Mouse (Mus musculus): Measurements from ENCODE around the gene Slc22a2. TPM values are rescaled to one million over a fixed set of nuclear protein-coding genes. Genes with fewer than 3 reads are reported as not detected.

Gene Slc22a2
- polyA plus RNA-seq, 2 experiments: not detected

GRCm38 (mm10) chr17:12645461-12645860 lies 61.5 kb downstream of the Slc22a2 start:
- Histone ChIP-seq H3K4me1 (ENCODE audit: control insufficient read depth, insufficient read depth, low read length) (no peaks in the 10 kb centered on the region), H3K27ac (replicated peaks; ENCODE audit: low read depth, low read length) (no peak overlapping the region), H3K27me3 (ENCODE audit: control insufficient read depth, insufficient read depth, low read length) (no peaks in the 10 kb centered on the region), H3K36me3 (ENCODE audit: control insufficient read depth, insufficient read depth, low read length) (no peaks in the 10 kb centered on the region), H3K4me2 (replicated peaks; ENCODE audit: low read depth, low read length, severe bottlenecking) (no peak overlapping the region), H3K9me3 (ENCODE audit: control insufficient read depth, low read length) (no peaks in the 10 kb centered on the region), H3K4me3 (replicated peaks; ENCODE audit: low read length) (no peak overlapping the region), H3K9ac (ENCODE audit: low read depth, low read length, severe bottlenecking) (no peak overlapping the region)
- ATAC-seq (ENCODE audit: low FRiP score, low read depth): no peak
- 91% methylated on average over 5 of the region's 5 CpGs for WGBS
- TF ChIP-seq POLR2A (IDR thresholded peaks at IDR 0.05; ENCODE audit: borderline replicate concordance, extremely low read depth, insufficient read depth, insufficient read length): no peak
- DNase-seq (ENCODE audit: low spot score): no peak

- no peaks in the 10 kb centered on the region for H3K27me3 ChIP-seq (ENCODE audit: control insufficient read depth, insufficient read depth, low read length)
- no peaks in the 10 kb centered on the region for H3K9me3 ChIP-seq (ENCODE audit: control insufficient read depth, low read length)
- WGBS: 92% methylated on average over 11 of the region's 11 CpGs
- no peak for ATAC-seq (ENCODE audit: low FRiP score, low read depth)
- no peaks in the 10 kb centered on the region for H3K4me1 ChIP-seq (ENCODE audit: control insufficient read depth, insufficient read depth, low read length)
- no peaks in the 10 kb centered on the region for H3K36me3 ChIP-seq (ENCODE audit: control insufficient read depth, insufficient read depth, low read length)
- H3K4me2 ChIP-seq (replicated peaks; ENCODE audit: low read depth, low read length, severe bottlenecking): no peak overlapping the region
- H3K9ac ChIP-seq (ENCODE audit: low read depth, low read length, severe bottlenecking): no peak overlapping the region
- DNase-seq (ENCODE audit: low spot score): no peak
- H3K27ac ChIP-seq (replicated peaks; ENCODE audit: low read depth, low read length): no peak overlapping the region
- H3K4me3 ChIP-seq (replicated peaks; ENCODE audit: low read length): no peak overlapping the region
- no peak for TF ChIP-seq POLR2A (IDR thresholded peaks at IDR 0.05; ENCODE audit: borderline replicate concordance, extremely low read depth, insufficient read depth, insufficient read length)
These were observed 68.7 kb downstream of the Slc22a2 start for GRCm38 (mm10) chr17:12652604-12653003.

- no peak for TF ChIP-seq POLR2A (IDR thresholded peaks at IDR 0.05; ENCODE audit: borderline replicate concordance, extremely low read depth, insufficient read depth, insufficient read length)
- no peak overlapping the region for H3K9ac ChIP-seq (ENCODE audit: low read depth, low read length, severe bottlenecking)
- H3K4me2 ChIP-seq (replicated peaks; ENCODE audit: low read depth, low read length, severe bottlenecking): no peak overlapping the region
- no peak for ATAC-seq (ENCODE audit: low FRiP score, low read depth)
- no peak for DNase-seq (ENCODE audit: low spot score)
- H3K4me1 ChIP-seq (ENCODE audit: control insufficient read depth, insufficient read depth, low read length): no peaks in the 10 kb centered on the region
- H3K27ac ChIP-seq (replicated peaks; ENCODE audit: low read depth, low read length): no peak overlapping the region
- no peaks in the 10 kb centered on the region for H3K27me3 ChIP-seq (ENCODE audit: control insufficient read depth, insufficient read depth, low read length)
- 83% methylated on average over 3 of the region's 3 CpGs for WGBS
- H3K36me3 ChIP-seq (ENCODE audit: control insufficient read depth, insufficient read depth, low read length): no peaks in the 10 kb centered on the region
- H3K9me3 ChIP-seq (ENCODE audit: control insufficient read depth, low read length): no peaks in the 10 kb centered on the region
- no peak overlapping the region for H3K4me3 ChIP-seq (replicated peaks; ENCODE audit: low read length)
These were observed 70.1 kb downstream of the Slc22a2 start for GRCm38 (mm10) chr17:12654061-12654460.

- WGBS: 76% methylated on average over 7 of the region's 7 CpGs
- Histone ChIP-seq H3K4me2 (replicated peaks; ENCODE audit: low read depth, low read length, severe bottlenecking) (no peak overlapping the region), H3K4me3 (replicated peaks; ENCODE audit: low read length) (no peak overlapping the region), H3K4me1 (ENCODE audit: control insufficient read depth, insufficient read depth, low read length) (no peaks in the 10 kb centered on the region), H3K27ac (replicated peaks; ENCODE audit: low read depth, low read length) (no peak overlapping the region), H3K36me3 (ENCODE audit: control insufficient read depth, insufficient read depth, low read length) (no peaks in the 10 kb centered on the region), H3K9ac (ENCODE audit: low read depth, low read length, severe bottlenecking) (no peak overlapping the region), H3K27me3 (ENCODE audit: control insufficient read depth, insufficient read depth, low read length) (no peaks in the 10 kb centered on the region), H3K9me3 (ENCODE audit: control insufficient read depth, low read length) (no peaks in the 10 kb centered on the region)
- no peak for TF ChIP-seq POLR2A (IDR thresholded peaks at IDR 0.05; ENCODE audit: borderline replicate concordance, extremely low read depth, insufficient read depth, insufficient read length)
- no peak for ATAC-seq (ENCODE audit: low FRiP score, low read depth)
- DNase-seq (ENCODE audit: low spot score): no peak
These were observed 71.9 kb downstream of the Slc22a2 start for GRCm38 (mm10) chr17:12655826-12656225.

GRCm38 (mm10) chr17:12658784-12659183 lies 74.9 kb downstream of the Slc22a2 start:
- Histone ChIP-seq H3K36me3 (ENCODE audit: control insufficient read depth, insufficient read depth, low read length) (no peaks in the 10 kb centered on the region), H3K9me3 (ENCODE audit: control insufficient read depth, low read length) (no peaks in the 10 kb centered on the region), H3K4me1 (ENCODE audit: control insufficient read depth, insufficient read depth, low read length) (no peaks in the 10 kb centered on the region), H3K27ac (replicated peaks; ENCODE audit: low read depth, low read length) (no peak overlapping the region), H3K9ac (ENCODE audit: low read depth, low read length, severe bottlenecking) (no peak overlapping the region), H3K4me2 (replicated peaks; ENCODE audit: low read depth, low read length, severe bottlenecking) (no peak overlapping the region), H3K27me3 (ENCODE audit: control insufficient read depth, insufficient read depth, low read length) (no peaks in the 10 kb centered on the region), H3K4me3 (replicated peaks; ENCODE audit: low read length) (no peak overlapping the region)
- ATAC-seq (ENCODE audit: low FRiP score, low read depth): no peak
- TF ChIP-seq POLR2A (IDR thresholded peaks at IDR 0.05; ENCODE audit: borderline replicate concordance, extremely low read depth, insufficient read depth, insufficient read length): no peak
- 82% methylated on average over 7 of the region's 7 CpGs for WGBS
- no peak for DNase-seq (ENCODE audit: low spot score)

- H3K36me3 ChIP-seq (ENCODE audit: control insufficient read depth, insufficient read depth, low read length): no peaks in the 10 kb centered on the region
- no peak for ATAC-seq (ENCODE audit: low FRiP score, low read depth)
- no peak overlapping the region for H3K9ac ChIP-seq (ENCODE audit: low read depth, low read length, severe bottlenecking)
- 92% methylated on average over 10 of the region's 10 CpGs for WGBS
- no peak overlapping the region for H3K4me2 ChIP-seq (replicated peaks; ENCODE audit: low read depth, low read length, severe bottlenecking)
- no peak for TF ChIP-seq POLR2A (IDR thresholded peaks at IDR 0.05; ENCODE audit: borderline replicate concordance, extremely low read depth, insufficient read depth, insufficient read length)
- H3K27ac ChIP-seq (replicated peaks; ENCODE audit: low read depth, low read length): no peak overlapping the region
- no peaks in the 10 kb centered on the region for H3K27me3 ChIP-seq (ENCODE audit: control insufficient read depth, insufficient read depth, low read length)
- no peak for DNase-seq (ENCODE audit: low spot score)
- no peaks in the 10 kb centered on the region for H3K9me3 ChIP-seq (ENCODE audit: control insufficient read depth, low read length)
- H3K4me3 ChIP-seq (replicated peaks; ENCODE audit: low read length): no peak overlapping the region
- H3K4me1 ChIP-seq (ENCODE audit: control insufficient read depth, insufficient read depth, low read length): no peaks in the 10 kb centered on the region
These were observed 75.3 kb downstream of the Slc22a2 start for GRCm38 (mm10) chr17:12659233-12659632.
